Mouse (Mus musculus) CH12.LX (cell line): Measurements from ENCODE around the gene Tomm20l.

ENCODE experiments used
- CTCF ChIP-seq, 2 experiments: IDR thresholded peaks in 1 of 2; conservative IDR thresholded peaks in 1 of 2; 2 replicates each; pipeline ENCODE4 v1.5.1; 2011 to 2012; ENCODE audit warnings: low read depth in 2 of 2, low read length in 2 of 2, improper control_type of control experiment in 1 of 2, inconsistent platforms in 1 of 2, mild to moderate bottlenecking in 1 of 2, moderate library complexity in 1 of 2
- EP300 ChIP-seq: IDR thresholded peaks from 2 replicates; pipeline ENCODE4 v1.6.1; 2011; ENCODE audit warnings: low read length, improper control_type of control experiment
- IRF4 ChIP-seq: IDR thresholded peaks from 2 replicates; pipeline ENCODE4 v1.6.1; 2014; ENCODE audit warnings: low read depth, mild to moderate bottlenecking, inconsistent platforms, low read length, improper control_type of control experiment
- JUND ChIP-seq: conservative IDR thresholded peaks from 2 replicates; pipeline ENCODE4 v1.6.1; 2011; ENCODE audit warnings: low read depth, low read length, improper control_type of control experiment
- RAD21 ChIP-seq: IDR thresholded peaks from 2 replicates; pipeline ENCODE4 v1.6.1; 2011; ENCODE audit warnings: low read depth, mild to moderate bottlenecking, low read length, improper control_type of control experiment, moderate library complexity
- SMC3 ChIP-seq: IDR thresholded peaks from 2 replicates; pipeline ENCODE4 v1.6.1; 2011; ENCODE audit warnings: low read depth, low read length, improper control_type of control experiment
- TCF12 ChIP-seq: IDR thresholded peaks from 2 replicates; pipeline ENCODE4 v1.6.1; 2014; ENCODE audit warnings: low read depth, mild to moderate bottlenecking, inconsistent platforms, low read length, improper control_type of control experiment
- ZC3H11A ChIP-seq: IDR thresholded peaks from 2 replicates; pipeline ENCODE4 v1.6.1; 2012; ENCODE audit warnings: low read depth, mild to moderate bottlenecking, inconsistent platforms, low read length, improper control_type of control experiment
- ZKSCAN1 ChIP-seq: IDR thresholded peaks from 2 replicates; pipeline ENCODE4 v1.6.1; 2012; ENCODE audit warnings: low read depth, inconsistent platforms, low read length, improper control_type of control experiment, borderline replicate concordance

DNA sequence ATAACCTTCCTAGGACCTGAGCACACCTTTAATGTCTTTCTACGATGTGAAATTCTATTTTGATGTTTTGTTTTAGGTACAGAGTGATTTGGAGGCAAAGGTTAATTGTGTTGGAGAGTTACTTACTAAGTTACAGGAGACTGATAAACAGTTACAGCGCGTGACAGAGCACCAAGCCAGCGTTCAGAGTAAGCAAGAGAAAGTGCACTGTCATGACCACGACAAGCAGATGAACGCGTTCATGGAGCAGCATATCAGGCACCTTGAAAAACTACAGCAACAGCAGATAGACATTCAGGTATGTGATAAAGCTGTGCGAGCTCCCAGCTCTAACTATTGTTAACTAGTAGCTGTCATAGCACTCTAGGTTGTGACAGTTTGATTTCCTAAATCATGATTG, 38.9 kb downstream of the Tomm20l start:
- TF ChIP-seq RAD21 (no peak), CTCF (conservative IDR thresholded peaks at IDR 0.05 in 1 of 2, IDR thresholded peaks at IDR 0.05 in 1 of 2; ENCODE audit: low read depth in 2 of 2, low read length in 2 of 2) (no peak), ZKSCAN1 (no peak), IRF4 (no peak), ZC3H11A (no peak), JUND (no peak), EP300 (no peak), SMC3 (no peak), TCF12 (no peak)
